Mouse (Mus musculus) small intestine, adult 2 months (tissue): ENCODE results near the gene Pacsin3. TPM values are rescaled to one million over a fixed set of nuclear protein-coding genes. Genes with fewer than 3 reads are reported as not detected.
A peak's percentile ranks its signal among the peaks of the same experiment; 100 is the strongest.
"Not testable (repeated sequence)": the region's sequence is repeated elsewhere in the genome, so short reads cannot be mapped to it uniquely, and the experiment has no call there.

Source experiments
- H3K27ac ChIP-seq: fragments of 200-500 bp; 2 replicates; pipeline ENCODE4 v1.5.1; 2012; ENCODE audit warnings: low read depth, low read length, control low read depth, inconsistent platforms; ENCODE audit not compliant: insufficient read depth
- H3K27me3 ChIP-seq: fragments of 200-500 bp; 2 replicates; pipeline ENCODE4 v1.6.1; 2012; ENCODE audit warnings: mild to moderate bottlenecking, moderate library complexity, low read length, inconsistent platforms; ENCODE audit not compliant: control insufficient read depth, insufficient read depth
- H3K36me3 ChIP-seq: fragments of 200-500 bp; 2 replicates; pipeline ENCODE4 v1.6.1; 2012; ENCODE audit warnings: mild to moderate bottlenecking, low read length, control low read depth, inconsistent platforms; ENCODE audit not compliant: control insufficient read depth, insufficient read depth
- H3K4me1 ChIP-seq: fragments of 200-500 bp; 2 replicates; pipeline ENCODE4 v1.6.1; 2012; ENCODE audit warnings: low read length, inconsistent platforms, mixed read lengths; ENCODE audit not compliant: control insufficient read depth, insufficient read depth, insufficient read length
- H3K4me3 ChIP-seq: fragments of 200-500 bp; 2 replicates; pipeline ENCODE4 v1.5.1; 2012; ENCODE audit warnings: low read depth, mild to moderate bottlenecking, control low read depth, inconsistent platforms, low read length, moderate library complexity
- CTCF ChIP-seq: fragments of 200-500 bp; IDR thresholded peaks from 2 replicates; pipeline ENCODE4 v1.5.1; 2012; ENCODE audit warnings: low read depth, mild to moderate bottlenecking, control low read depth, inconsistent platforms, low read length, moderate library complexity, mixed read lengths; ENCODE audit not compliant: insufficient replicate concordance, insufficient read length; ENCODE audit errors: extremely low read depth
- POLR2A ChIP-seq: fragments of 200-500 bp; IDR thresholded peaks from 2 replicates; pipeline ENCODE4 v1.6.1; 2012; ENCODE audit warnings: low read depth, mild to moderate bottlenecking, control low read depth, inconsistent platforms, low read length, moderate library complexity
- WGBS: fragments of 180-500 bp; shearing (Covaris S2); methylation state at CpG from one replicate; pipeline ENCODE4 v1.1.7; 2018; 5-methylcytosine and 5-hydroxymethylcytosine counted together
- polyA plus RNA-seq: library from polyadenylated mRNA; depleted of rRNA; stranded (reverse); fragments of >200 nt; gene quantifications from 2 replicates; pipeline ENCODE4 v1.2.3, GENCODE M21; 2012

The Pacsin3 gene
- polyA plus RNA-seq, 1 experiment: 3.4 TPM

GRCm38 (mm10) chr2:91236601-91237510 is 18.9 kb upstream of the Pacsin3 start, which contains the start of gene Ddb2:
Gene Ddb2, minus strand, starts transcription at chr2:91236982.
- H3K4me3 ChIP-seq: peak within 1 kb of the TSS; percentile 67

GRCm38 (mm10) chr2:91237511-91238080 is 18.2 kb upstream of the Pacsin3 start:
- not testable (repeated sequence) for H3K36me3 ChIP-seq

More at GRCm38 (mm10) chr2:91236601-91237510, 18.9 kb upstream of the Pacsin3 start, which contains the start of gene Ddb2:
- Histone ChIP-seq H3K36me3 (no peaks in the 10 kb centered on the region), H3K4me1 (no peaks in the 10 kb centered on the region), H3K27ac (peak within 1 kb of the TSS; percentile 69), H3K27me3 (no peaks in the 10 kb centered on the region)
- 1% methylated on average over 48 of the region's 48 CpGs for WGBS
- TF ChIP-seq CTCF: 0 out of 2 replicates have a peak, but pooled peaks have one; percentile 26
- peak; percentile 64; the same call in 1 of the 2 replicates for TF ChIP-seq POLR2A

GRCm38 (mm10) chr2:91242547-91242946 is 13.2 kb upstream of the Pacsin3 start:
- Histone ChIP-seq H3K36me3 (no peaks in the 10 kb centered on the region), H3K27ac (no peak overlapping the region), H3K4me3 (no peak overlapping the region), H3K4me1 (peaks cover 3% of the 10 kb centered on the region), H3K27me3 (no peaks in the 10 kb centered on the region)
- WGBS: 26% methylated on average over 5 of the region's 5 CpGs
- TF ChIP-seq CTCF: no peak
- TF ChIP-seq POLR2A: no peak

More at GRCm38 (mm10) chr2:91237511-91238080, 18.2 kb upstream of the Pacsin3 start:
- H3K27me3 ChIP-seq, H3K4me1 ChIP-seq: not testable (repeated sequence)
- 6% methylated on average over 4 of the region's 4 CpGs for WGBS
- H3K4me3 ChIP-seq: peak overlapping the region; percentile 61; the same call in 1 of the 2 replicates
- peak overlapping the region; percentile 69 for H3K27ac ChIP-seq

GRCm38 (mm10) chr2:91243416-91243815 is 12.3 kb upstream of the Pacsin3 start:
- no peak overlapping the region for H3K27ac ChIP-seq
- TF ChIP-seq CTCF (no peak), POLR2A (no peak)
- 55% methylated on average over 3 of the region's 3 CpGs for WGBS
- no peaks in the 10 kb centered on the region for H3K27me3 ChIP-seq
- H3K36me3 ChIP-seq: no peaks in the 10 kb centered on the region
- H3K4me1 ChIP-seq: peaks cover 3% of the 10 kb centered on the region
- H3K4me3 ChIP-seq: no peak overlapping the region

- no peak overlapping the region for H3K4me3 ChIP-seq
- TF ChIP-seq CTCF (no peak), POLR2A (no peak)
- no peak overlapping the region for H3K27ac ChIP-seq
- WGBS: 61% methylated on average over 5 of the region's 5 CpGs
- H3K36me3 ChIP-seq: no peaks in the 10 kb centered on the region
- no peaks in the 10 kb centered on the region for H3K27me3 ChIP-seq
- peaks cover 3% of the 10 kb centered on the region for H3K4me1 ChIP-seq
Measured at GRCm38 (mm10) chr2:91244557-91245228, 11.1 kb upstream of the Pacsin3 start.

GRCm38 (mm10) chr2:91248366-91248765 is 7.4 kb upstream of the Pacsin3 start:
- H3K36me3 ChIP-seq: no peaks in the 10 kb centered on the region
- 87% methylated on average over 4 of the region's 4 CpGs for WGBS
- no peaks in the 10 kb centered on the region for H3K27me3 ChIP-seq
- peaks cover 2% of the 10 kb centered on the region for H3K4me1 ChIP-seq
- TF ChIP-seq POLR2A: no peak
- TF ChIP-seq CTCF: no peak
- no peak overlapping the region for H3K4me3 ChIP-seq
- no peak overlapping the region for H3K27ac ChIP-seq

- WGBS: 71% methylated on average over 4 of the region's 4 CpGs
- no peak overlapping the region for H3K27ac ChIP-seq
- peaks cover 17% of the 10 kb centered on the region for H3K27me3 ChIP-seq
- H3K36me3 ChIP-seq: no peaks in the 10 kb centered on the region
- H3K4me1 ChIP-seq: peaks cover 6% of the 10 kb centered on the region; the same call in 1 of the 2 replicates
- no peak overlapping the region for H3K4me3 ChIP-seq
- TF ChIP-seq CTCF (no peak), POLR2A (no peak)
Measured at GRCm38 (mm10) chr2:91252001-91252400, 3.8 kb upstream of the Pacsin3 start.
